Mouse (Mus musculus) MEL (cell line): ENCODE results near the gene Gm20388.

Experiments
- CTCF ChIP-seq, 3 experiments: IDR thresholded peaks in 2 of 3; conservative IDR thresholded peaks in 1 of 3; 2 replicates each; pipeline ENCODE4 v1.5.1; 2011 to 2012; ENCODE audit warnings: low read length in 3 of 3, low read depth in 2 of 3, mild to moderate bottlenecking in 2 of 3, improper control_type of control experiment in 1 of 3, inconsistent platforms in 1 of 3, mixed read lengths in 1 of 3, moderate library complexity in 1 of 3; ENCODE audit not compliant: control insufficient read depth in 1 of 3, insufficient read depth in 1 of 3, poor library complexity in 1 of 3, severe bottlenecking in 1 of 3
- E2F4 ChIP-seq: IDR thresholded peaks from 2 replicates; pipeline ENCODE4 v1.6.1; 2011; ENCODE audit warnings: low read depth, low read length, improper control_type of control experiment, borderline replicate concordance
- ELF1 ChIP-seq: IDR thresholded peaks from 2 replicates; pipeline ENCODE4 v1.6.1; 2014; ENCODE audit warnings: low read depth, mild to moderate bottlenecking, inconsistent platforms, low read length, improper control_type of control experiment, moderate library complexity
- EP300 ChIP-seq, 2 experiments: IDR thresholded peaks; 2 replicates each; pipeline ENCODE4 v1.6.1; 2011; ENCODE audit warnings: improper control_type of control experiment in 2 of 2, low read length in 2 of 2, low read depth in 1 of 2, mild to moderate bottlenecking in 1 of 2
- GATA1 ChIP-seq: IDR thresholded peaks from 2 replicates; pipeline ENCODE4 v1.6.1; 2011; ENCODE audit warnings: low read depth, low read length, improper control_type of control experiment
- HCFC1 ChIP-seq: IDR thresholded peaks from 2 replicates; pipeline ENCODE4 v1.6.1; 2012; ENCODE audit warnings: low read depth, mild to moderate bottlenecking, inconsistent platforms, low read length, improper control_type of control experiment, moderate library complexity
- NELFE ChIP-seq: IDR thresholded peaks from 2 replicates; pipeline ENCODE4 v1.6.1; 2011; ENCODE audit warnings: low read depth, low read length, improper control_type of control experiment
- POLR2A ChIP-seq, 2 experiments: IDR thresholded peaks; 2 replicates each; pipeline ENCODE4 v1.6.1; 2011 to 2012; ENCODE audit warnings: low read length in 2 of 2, mild to moderate bottlenecking in 2 of 2, control low read depth in 1 of 2, improper control_type of control experiment in 1 of 2, low read depth in 1 of 2, moderate library complexity in 1 of 2; ENCODE audit not compliant: control insufficient read depth in 1 of 2, insufficient read depth in 1 of 2, poor library complexity in 1 of 2
- POLR2AphosphoS2 ChIP-seq: IDR thresholded peaks from 2 replicates; pipeline ENCODE4 v1.6.1; 2011; ENCODE audit warnings: low read length, improper control_type of control experiment
- TAL1 ChIP-seq: IDR thresholded peaks from 2 replicates; pipeline ENCODE4 v1.6.1; 2012; ENCODE audit warnings: mild to moderate bottlenecking, inconsistent platforms, low read length, moderate library complexity, mixed read lengths
- ZNF384 ChIP-seq: IDR thresholded peaks from 2 replicates; pipeline ENCODE4 v1.6.1; 2012; ENCODE audit warnings: low read depth, mild to moderate bottlenecking, inconsistent platforms, low read length, improper control_type of control experiment

GRCm38 (mm10) chr8:122618660-122619378 lies 2708.2 kb downstream of the Gm20388 start:
- peak; percentile 38 to 39; a peak in 2 of 4 replicates for TF ChIP-seq EP300 (IDR thresholded peaks at IDR 0.05; ENCODE audit: low read depth in 1 of 2, low read length in 2 of 2)
- TF ChIP-seq ZNF384: no peak
- TF ChIP-seq CTCF (IDR thresholded peaks at IDR 0.05 in 2 of 3, conservative IDR thresholded peaks at IDR 0.05 in 1 of 3; ENCODE audit: control insufficient read depth in 1 of 3, insufficient read depth in 1 of 3, low read depth in 2 of 3, low read length in 3 of 3, poor library complexity in 1 of 3, severe bottlenecking in 1 of 3): no peak
- TF ChIP-seq TAL1: peak; percentile 80
- no peak for TF ChIP-seq E2F4
- TF ChIP-seq GATA1: peak; percentile 38; the same call in 1 of the 2 replicates
- TF ChIP-seq HCFC1: no peak
- TF ChIP-seq NELFE: no peak
- TF ChIP-seq POLR2AphosphoS2: no peak
- TF ChIP-seq POLR2A (IDR thresholded peaks at IDR 0.05; ENCODE audit: control insufficient read depth in 1 of 2, insufficient read depth in 1 of 2, low read depth in 1 of 2, low read length in 2 of 2, poor library complexity in 1 of 2): no peak
- TF ChIP-seq ELF1: no peak
